Mouse (Mus musculus) urinary bladder, postnatal 10 days (tissue): ENCODE data around the gene Ankrd63.

Experiments used
- DNase-seq: peaks from one replicate; pipeline ENCODE4 v3.0.0; 2022; ENCODE audit warnings: low spot score

The Ankrd63 gene

GRCm38 (mm10) chr2:118726873-118727272, 23.1 kb upstream of the Ankrd63 start:
- DNase-seq: no peak

GRCm38 (mm10) chr2:118725511-118725910, 21.7 kb upstream of the Ankrd63 start:
- no peak for DNase-seq

- no peak for DNase-seq
Measured at GRCm38 (mm10) chr2:118723693-118724486, 20.1 kb upstream of the Ankrd63 start.

GRCm38 (mm10) chr2:118716677-118717076, 12.9 kb upstream of the Ankrd63 start:
- DNase-seq: no peak

- no peak for DNase-seq
Measured at GRCm38 (mm10) chr2:118714230-118714629, 10.5 kb upstream of the Ankrd63 start.

- no peak for DNase-seq
Measured at GRCm38 (mm10) chr2:118713631-118714030, 9.9 kb upstream of the Ankrd63 start.

- DNase-seq: no peak
Measured at GRCm38 (mm10) chr2:118711038-118711494, 7.3 kb upstream of the Ankrd63 start.

GRCm38 (mm10) chr2:118709655-118710221, 6.0 kb upstream of the Ankrd63 start:
- no peak for DNase-seq

GRCm38 (mm10) chr2:118708472-118708871, 4.7 kb upstream of the Ankrd63 start:
- no peak for DNase-seq

- DNase-seq: no peak
Measured at GRCm38 (mm10) chr2:118706436-118706835, 2.7 kb upstream of the Ankrd63 start.

GRCm38 (mm10) chr2:118702883-118703761, 641 bp downstream of the Ankrd63 start:
- DNase-seq: no peak

GRCm38 (mm10) chr2:118701971-118702882, 1.5 kb downstream of the Ankrd63 start:
- no peak for DNase-seq

- no peak for DNase-seq
Measured at GRCm38 (mm10) chr2:118701161-118701560, 2.6 kb downstream of the Ankrd63 start.

GRCm38 (mm10) chr2:118700179-118701062, 3.3 kb downstream of the Ankrd63 start:
- peak; percentile 75 for DNase-seq

- DNase-seq: no peak
Measured at GRCm38 (mm10) chr2:118697955-118698354, 5.8 kb downstream of the Ankrd63 start.

- DNase-seq: no peak
Measured at GRCm38 (mm10) chr2:118697311-118697877, 6.4 kb downstream of the Ankrd63 start.

- no peak for DNase-seq
Measured at GRCm38 (mm10) chr2:118696451-118697308, 7.1 kb downstream of the Ankrd63 start.

- no peak for DNase-seq
Measured at GRCm38 (mm10) chr2:118695677-118696232, 8.0 kb downstream of the Ankrd63 start.
